Mouse (Mus musculus) ES-CJ7 (cell line): ENCODE results near the gene Elk3.
A peak's percentile ranks its signal among the peaks of the same experiment; 100 is the strongest.
"Not testable (repeated sequence)": the region's sequence is repeated elsewhere in the genome, so short reads cannot be mapped to it uniquely, and the experiment has no call there.

Source experiments
- DNase-seq: peaks from one replicate; pipeline ENCODE4 v3.0.0; 2011; ENCODE audit warnings: low read depth, low spot score

Elk3 gene

DNA sequence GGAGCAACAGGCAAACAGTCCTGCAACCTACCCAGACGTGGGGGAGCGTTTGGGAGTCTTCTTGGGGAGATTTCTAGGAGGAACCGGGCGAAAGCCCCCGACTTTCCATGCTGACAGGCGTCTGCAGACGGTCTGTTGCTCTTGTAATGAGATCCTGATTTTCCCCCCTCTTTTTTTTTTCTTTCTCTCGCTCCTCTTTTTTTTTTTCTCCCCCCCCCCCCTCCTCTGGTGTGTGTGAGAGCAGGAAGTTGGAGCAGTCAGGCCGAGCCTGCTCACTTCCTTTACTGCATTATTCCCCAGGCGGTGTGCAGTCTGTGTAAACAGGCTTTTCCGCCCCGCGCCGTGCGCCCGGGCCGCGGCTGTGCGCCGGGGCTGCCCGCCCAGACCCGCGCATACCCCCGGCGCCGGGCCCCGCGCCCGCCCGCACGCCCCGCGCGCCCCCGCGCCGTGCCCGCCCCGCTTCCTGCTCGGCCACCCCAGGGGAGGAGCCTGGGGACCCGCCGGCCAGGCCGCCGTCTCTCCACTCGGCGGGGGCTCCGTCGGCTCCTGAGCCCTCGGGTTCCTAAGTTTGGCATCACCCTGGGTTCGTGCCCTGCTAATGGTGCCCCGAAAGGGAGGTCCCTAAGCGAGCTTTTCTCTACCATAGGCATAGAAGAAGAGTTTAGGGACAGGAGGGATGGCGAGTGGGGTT lies at the start of gene Elk3:
Gene Elk3 (minus strand): TSS at position 415 of the 691 bp plus-strand sequence.
- no peak for DNase-seq

DNA sequence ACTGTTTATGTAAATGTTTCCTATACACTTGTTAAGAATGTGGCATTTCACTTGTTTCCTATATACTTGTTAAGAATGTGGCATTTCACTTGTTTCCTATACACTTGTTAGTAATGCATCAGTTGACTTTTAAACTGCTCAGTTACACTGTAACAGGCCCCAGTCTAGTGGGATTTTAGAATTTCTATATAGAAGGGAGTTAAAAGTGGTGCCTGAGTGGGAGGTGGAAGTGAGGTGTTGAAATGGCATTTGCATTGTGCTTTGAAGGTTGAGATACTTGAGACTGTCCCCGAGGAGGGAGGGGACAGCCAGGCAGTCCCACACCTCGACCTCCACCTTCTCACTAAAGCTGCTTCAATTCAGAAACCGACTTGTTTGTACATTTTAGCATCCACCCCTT lies 49.7 kb upstream of the Elk3 start:
- DNase-seq = peak; percentile 40

DNA sequence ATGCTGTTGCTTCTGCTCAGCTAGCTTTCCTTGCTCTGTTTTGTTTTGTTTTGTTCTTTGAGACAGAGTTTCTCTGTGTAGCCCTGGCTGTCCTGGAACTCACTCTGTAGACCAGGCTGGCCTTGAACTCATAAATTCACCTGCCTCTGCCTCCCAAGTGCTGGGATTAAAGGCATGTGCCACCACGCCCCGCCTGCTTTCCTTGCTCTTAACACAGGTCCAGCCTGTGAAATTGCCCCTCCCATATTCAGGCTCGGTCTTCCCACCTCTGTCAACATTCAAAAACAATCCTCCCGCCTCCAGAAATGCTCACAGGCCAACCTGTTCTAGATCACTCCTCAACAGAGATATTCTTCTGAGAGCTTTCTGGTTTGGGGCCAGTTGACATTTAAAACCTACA lies 49.3 kb upstream of the Elk3 start:
- not testable (repeated sequence) for DNase-seq

DNA sequence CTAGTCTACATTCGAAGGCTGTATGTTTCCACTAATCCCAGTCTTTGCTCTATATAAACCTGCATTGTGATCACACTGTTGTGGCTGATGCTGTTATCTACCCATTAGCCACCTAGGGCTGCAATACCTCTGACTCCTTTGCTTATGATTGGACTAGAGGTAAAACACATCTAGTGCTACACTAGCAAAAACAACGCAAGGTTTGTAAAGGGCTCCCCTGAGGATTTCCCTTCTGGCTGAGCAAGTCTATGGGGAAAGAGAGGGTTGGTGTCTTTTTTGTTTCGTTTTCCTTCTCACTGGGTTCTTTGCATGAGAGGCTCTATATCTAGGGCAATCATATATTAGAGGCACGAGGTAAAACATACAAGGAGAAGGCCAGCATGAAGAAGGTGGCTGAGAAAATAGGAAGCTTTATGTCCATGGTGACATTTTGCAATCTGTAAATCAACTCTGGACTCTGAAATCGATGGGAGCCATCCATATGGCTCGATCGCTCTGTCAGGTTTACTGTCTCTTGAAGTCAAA lies 48.5 kb upstream of the Elk3 start:
- no peak for DNase-seq

DNA sequence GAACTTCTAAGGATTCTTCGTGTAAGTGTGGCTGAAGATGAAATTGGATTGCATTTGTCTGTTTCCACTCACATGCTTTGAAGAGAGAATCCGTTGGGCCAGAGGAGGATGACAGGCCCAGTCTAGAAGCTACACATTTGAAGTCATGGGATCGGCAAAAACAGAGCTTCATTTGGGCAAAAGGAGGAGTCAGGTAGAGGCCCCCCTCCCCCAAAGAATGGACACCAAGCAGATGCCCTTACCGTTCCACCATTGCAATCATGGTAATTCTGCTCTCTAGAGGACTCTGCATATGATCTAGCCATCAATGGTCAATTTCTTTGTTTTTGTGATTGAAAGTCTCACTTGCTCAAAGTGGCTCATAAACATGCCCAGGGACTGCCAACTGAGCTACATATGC lies 47.9 kb upstream of the Elk3 start:
- no peak for DNase-seq

DNA sequence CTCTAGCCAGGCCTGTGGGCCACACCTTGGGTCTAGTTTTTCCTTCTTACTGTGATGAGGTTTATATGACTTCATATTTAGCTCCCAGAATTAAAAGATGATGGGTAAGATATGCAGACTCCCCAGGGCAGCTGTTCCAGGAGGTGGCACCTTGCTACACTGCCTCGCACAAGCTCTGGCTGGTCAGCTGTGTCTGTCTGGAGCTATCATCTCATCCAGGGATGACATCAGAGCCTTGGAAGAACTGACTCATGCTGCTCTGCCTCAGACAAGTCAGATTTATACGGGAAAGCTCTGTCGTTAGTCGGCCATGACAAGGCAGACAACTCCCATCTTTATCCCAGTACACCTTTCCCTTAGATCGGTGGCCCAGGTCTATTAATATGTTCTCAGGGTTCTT lies 46.2 kb upstream of the Elk3 start:
- no peak for DNase-seq

DNA sequence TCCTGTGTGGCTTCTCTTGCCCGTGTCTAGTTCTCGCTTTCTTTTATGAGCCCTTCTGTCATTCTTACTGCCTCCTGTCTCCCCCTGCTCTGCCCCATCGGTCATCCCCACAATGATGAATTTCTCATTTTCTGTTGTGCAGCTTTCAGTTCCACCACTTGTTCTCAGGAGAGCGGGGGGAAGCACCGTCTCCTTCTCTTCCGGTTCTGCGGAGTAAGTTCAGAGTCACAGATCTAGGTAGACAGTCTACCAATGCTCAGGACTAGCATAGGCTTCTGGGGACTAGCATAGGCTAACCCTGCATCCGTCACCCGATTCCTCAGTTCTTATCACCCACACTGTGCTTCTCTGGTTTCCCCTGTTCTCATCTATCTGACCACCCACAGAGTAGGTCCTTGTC lies 45.2 kb upstream of the Elk3 start:
- no peak for DNase-seq

DNA sequence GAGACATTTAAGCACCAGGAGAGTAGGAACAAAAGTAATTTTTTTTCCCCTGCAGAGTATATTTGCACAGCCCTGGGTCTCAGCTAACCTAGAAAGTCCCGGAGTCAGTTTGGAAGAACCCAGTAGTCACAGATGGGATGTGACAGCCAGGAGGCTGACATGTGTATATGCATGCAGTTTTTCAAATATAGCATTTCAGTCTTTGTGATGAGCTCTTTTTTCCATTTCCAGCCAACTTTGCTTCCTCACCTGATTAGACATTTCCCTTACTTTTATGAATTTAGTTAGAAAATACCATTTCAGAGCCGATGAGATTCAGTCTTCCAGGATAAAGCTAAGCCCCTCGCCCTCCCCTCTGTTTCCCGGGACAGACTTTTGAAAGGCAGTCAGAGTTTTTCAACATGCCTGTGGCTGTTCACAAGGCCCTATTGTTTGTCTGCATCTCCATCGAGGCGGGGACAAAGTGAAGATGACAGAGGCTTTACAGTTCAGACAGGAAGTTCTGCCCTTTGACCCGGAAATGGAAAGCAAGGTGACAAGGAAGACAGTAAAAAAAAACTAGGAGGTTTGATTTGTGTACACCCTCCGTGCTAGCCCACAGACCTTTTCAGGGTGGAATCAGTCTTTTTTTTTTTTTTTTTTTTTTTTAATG lies 44.5 kb upstream of the Elk3 start:
- DNase-seq = no peak

DNA sequence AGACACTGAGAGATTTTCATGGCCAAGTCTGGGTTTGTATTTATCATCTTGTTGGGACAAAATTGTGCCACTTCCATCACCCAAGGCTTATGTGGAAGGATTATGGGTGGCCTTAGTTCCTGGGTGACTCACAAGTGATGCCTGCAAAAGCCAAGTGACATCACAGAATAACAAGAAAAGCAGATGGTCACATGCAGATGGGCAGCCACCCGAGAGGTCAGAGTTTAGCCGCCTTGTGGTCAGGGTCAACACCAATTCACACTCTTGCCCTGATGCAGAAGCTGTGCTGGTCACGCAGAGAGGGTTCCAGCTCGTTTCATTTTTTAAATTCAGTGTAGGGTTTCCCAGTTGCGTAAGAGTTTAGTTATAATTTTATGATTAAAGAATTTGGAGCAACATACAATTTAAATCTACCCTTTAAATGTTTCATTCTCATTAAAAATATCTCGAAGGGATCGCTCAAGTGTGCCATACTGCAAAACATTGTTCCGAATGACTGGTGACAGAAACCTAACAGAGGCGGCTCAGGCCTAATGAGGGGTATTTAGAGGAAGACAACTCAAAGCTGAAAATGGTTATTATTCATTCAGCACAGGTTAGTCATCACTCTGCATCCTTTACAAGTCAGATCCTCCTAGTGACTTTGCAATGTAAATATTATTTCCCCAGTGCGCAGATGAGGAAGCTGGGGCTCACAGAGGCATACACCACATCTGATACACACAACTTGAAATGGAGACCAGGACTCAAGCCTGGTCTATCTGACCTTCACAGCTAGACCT lies 42.8 kb upstream of the Elk3 start:
- no peak for DNase-seq

DNA sequence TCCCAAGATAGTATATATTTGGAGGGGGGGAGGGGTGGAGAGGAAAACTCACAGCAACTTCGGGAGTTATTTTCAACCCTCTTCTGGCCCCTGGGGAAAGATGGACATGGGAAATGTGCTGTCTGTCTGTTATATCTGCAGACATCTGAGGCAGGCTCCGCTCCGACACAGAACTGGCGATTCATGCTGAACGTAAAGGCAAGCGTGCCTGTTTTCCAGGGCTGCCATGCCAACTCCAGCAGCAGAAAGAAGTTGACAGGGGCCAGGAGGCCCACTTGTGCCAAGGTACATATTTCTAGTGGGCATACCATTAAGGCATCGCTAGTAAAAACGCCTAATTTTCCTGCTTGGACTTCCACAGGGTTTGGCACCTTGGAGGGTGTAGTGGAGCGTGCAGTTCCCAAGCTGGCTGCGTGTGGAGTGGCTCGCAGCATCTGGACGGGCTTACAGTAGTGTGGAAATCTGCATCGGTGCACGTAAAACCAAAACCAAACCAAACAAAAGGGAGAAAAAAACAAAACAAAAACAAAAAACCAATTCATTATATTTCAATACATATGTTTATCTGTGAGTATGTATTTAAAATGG lies 37.1 kb upstream of the Elk3 start:
- DNase-seq = no peak

DNA sequence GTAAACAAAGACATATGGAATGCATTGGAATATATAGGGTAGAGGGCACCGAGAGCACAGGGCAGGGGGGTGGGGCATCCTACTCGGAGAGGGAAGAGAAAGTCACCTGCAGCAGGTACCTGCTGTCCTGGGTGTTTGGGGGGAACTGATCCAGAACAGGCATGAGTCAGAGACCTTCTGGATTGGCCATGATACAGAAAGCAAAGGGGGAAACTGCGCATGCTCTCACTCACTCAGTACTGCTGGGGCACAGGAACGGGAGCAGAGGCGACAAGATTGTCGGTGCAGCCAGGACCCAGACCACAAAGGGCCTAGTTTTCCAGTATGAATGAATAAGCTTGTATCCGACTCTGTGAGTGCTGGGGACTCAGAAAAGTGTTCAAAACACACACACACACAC lies 36.5 kb upstream of the Elk3 start:
- no peak for DNase-seq

DNA sequence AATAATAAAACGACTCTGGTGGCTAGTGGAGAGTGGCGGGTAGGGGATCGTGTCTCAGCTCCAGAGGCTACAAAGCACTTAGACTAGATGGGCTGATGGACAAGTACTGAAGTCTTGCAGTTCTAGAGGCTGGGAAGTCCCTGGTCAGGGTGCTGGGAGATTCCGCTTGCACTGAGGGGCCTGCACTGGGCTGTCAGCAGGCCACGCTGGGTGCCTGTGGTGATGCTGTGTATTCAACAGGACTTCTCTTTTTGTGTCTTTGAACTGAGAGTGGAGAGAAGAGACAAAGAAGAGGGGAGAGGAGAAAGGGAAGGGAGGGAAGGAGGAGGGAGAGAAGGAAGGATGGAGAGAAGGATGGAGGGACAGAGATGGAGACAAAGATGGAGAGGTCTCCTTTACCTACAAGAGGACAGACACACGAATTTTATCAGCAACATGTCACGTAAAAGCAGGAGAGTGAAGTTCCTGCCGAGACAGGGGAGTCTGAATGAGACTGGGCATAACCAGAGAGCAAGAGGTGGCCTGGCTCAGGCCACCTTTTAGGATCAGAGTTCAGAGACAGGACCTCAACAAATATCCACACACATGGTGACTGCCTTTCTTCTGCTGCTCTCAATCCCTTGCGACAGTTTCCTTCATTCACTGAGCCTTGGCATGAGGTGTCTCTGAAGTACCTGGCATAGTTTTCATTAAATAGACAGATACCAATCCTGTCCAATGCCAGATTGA lies 35.4 kb upstream of the Elk3 start:
- no peak for DNase-seq

DNA sequence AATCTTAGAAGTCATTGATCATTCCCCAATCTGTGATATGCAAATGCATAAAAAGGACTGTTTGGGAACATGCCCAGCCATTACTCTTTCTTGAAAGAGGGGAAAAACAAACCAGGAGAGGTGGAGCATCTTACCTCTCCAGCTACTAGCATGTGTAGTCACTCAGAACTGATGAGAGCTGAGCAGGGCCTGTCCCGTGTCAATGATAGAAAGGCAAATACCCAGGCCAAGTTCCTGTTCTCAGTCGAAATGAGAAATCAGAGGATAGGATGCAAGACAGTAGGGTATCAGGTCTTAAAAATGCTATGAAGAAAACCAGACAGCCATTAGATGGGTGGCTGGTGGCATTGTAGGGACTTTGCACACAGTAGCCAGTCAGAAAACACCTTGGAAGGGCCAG lies 34.6 kb upstream of the Elk3 start:
- no peak for DNase-seq

DNA sequence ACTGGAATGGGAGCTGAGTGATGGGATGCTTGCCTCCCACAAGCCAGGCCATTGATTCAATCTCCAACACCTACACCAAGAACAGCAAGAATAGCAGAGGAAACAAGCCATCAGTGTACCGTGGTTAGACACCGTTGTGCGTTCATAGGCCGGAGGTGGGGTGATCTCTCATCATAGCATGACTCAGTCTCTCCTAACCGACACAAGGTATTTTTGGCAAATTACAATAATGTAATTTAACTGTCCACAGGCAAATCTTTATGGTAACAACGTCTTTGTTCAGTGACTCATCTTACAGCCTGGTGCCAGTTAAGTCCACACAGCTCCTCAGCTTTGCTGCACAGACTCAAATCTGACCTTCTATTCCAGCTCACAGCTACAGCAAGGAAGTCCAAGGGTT lies 32.5 kb upstream of the Elk3 start:
- DNase-seq = no peak

DNA sequence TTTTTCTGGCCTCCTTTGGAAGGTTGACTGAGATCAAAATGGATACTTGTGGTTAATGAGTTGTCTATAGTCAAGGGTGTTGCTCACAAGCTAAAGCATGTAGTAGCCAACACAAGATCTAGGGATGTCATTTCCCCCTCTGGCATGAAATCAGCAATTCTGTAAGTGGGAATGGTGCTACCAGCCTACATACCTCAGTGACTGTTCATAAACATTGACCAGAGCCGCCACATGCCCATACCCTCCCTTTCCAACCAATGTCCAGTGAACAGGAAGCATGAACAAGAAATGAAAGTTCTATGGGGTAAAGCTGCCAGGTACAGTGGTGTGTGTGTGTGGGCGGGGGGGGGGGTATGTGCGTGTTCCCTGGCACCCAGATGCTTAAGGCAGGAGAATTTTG lies 32.1 kb upstream of the Elk3 start:
- DNase-seq = no peak

DNA sequence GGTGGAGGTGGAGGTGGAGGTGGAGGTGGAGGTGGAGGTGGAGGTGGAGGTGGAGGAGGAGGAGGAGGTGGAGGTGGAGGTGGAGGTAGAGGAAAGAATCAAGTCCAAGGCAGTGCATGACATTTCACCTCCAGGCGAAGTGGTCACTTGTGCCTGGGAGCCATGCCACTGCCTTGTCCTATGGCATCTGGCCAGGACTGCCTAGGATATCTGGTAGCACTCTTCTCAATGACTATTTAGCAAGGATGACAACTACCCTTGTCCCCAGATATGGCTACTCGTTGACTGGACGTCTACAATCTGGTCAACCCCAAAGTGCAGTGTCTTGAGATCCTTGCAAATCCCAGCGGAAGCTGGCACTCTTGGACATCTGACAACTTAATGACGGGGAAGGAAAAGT lies 27.6 kb upstream of the Elk3 start:
- no peak for DNase-seq

DNA sequence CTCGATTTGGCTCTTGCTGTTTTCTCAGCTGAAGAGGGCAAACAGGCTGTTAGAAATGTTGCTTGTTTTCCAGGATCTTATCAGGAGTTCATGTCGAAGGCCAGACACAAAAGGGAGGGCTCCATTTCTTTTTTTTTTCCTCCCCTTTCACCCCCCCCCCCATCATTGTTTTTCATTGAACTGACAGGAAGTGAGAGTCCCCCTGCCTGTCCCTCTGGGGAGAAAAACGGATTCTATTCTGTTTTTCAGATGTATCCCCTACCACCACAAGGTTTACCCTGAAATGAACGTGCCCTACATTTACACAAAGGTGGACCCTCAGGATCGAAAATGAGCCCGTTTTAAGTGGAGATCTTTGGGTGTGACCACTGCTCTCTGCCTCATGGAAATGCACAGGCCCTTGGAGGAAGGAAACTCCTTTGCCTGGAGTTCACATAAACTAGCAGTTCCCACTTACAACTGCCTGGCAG lies 25.6 kb upstream of the Elk3 start:
- DNase-seq = no peak

DNA sequence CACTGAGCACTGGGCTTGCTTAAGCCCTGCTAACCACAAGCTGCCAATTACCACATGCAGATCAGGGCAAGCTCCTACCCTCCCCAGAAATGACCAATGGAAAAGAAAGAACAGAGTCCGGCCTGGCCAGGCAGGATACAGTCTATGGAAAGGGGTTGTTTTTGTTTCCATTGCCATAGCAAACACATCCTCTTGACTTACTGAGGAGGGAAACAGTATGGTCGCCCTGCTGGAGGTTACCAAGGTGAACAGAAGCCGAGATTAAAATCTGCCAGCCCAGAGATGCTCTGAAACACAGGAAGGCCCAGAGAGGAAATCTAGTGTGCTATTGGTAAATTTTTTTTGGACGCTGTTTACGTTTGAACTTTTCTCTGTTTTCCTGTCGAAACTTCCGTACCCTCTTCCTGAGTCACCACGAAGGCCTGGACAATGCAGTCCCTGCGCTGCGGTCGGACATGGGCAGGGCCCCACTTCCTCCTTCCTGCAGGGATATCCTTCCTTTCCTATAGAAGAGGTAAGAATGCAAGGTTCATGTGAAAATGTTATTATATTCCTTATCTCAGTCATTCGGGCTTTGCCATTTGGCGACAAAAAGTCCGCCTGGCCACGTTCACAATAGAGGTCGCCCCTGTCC lies 25.0 kb upstream of the Elk3 start:
- DNase-seq = peak; percentile 8

DNA sequence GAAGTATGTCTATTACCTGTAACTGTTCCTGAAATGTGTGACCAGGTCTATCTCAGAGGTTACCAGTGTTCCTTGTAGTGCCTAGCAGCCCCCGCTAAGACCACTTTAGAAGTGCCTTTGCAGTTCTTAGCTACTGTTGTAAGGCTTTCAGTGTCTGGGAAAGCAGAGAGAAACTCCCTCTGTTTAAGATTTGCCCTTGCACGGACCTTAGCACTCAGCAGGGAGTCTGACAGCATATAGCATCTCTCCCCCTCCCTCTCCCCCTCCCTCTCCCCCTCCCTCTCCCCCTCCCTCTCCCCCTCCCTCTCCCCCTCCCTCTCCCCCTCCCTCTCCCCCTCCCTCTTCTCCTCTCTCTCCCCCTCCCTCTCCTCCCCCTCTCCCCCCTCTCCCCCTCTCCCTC lies 24.1 kb upstream of the Elk3 start:
- peak; percentile 78 for DNase-seq

DNA sequence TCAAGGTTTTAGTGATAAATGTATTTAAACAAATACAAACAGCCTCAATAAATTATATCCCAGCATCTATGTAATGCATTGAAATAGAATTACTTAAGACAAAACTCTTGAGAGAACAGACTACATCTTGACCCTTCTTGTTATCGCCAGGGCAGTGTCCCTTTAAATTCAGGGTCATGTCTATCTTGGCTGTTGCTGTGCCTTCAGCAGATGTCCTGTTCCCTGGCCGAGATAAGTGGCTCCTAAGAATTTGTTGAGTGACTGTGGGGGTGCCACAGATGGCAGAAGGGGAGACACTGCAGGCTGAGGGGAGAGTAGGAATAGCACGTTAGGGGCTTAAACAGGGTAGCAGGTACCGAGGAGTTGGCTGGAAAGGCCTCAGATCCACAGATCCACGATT lies 22.3 kb upstream of the Elk3 start:
- no peak for DNase-seq

DNA sequence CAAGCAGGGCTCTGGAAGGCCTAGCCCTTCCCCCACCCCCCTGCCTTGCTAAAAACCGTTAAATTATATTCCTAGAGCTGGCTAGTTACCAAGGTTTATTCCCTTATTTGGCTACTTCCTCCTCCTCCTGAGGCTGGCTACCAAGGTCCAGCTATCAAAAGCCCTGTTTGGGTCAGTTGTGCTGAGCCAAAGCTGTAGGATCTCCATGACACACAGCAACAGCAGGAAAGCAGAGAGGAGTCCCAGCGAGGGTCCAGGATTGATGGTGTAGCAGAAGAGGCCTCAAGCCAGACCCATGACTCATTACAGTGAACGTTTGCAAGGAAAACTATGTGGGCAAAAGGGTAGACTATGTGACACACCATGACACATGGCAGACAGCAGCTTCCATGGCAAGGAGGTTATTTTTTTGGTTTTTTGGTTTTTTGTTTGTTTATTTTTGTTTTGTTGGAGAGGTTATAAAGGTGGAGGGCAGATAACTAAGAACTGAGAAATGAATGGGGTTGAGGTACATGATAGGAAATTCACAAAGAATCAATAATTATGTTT lies 21.4 kb upstream of the Elk3 start:
- DNase-seq = no peak
